Mouse (Mus musculus): ENCODE data around the gene Mast1.
"Not testable (repeated sequence)": the region's sequence is repeated elsewhere in the genome, so short reads cannot be mapped to it uniquely, and the experiment has no call there.

The Mast1 gene

DNA sequence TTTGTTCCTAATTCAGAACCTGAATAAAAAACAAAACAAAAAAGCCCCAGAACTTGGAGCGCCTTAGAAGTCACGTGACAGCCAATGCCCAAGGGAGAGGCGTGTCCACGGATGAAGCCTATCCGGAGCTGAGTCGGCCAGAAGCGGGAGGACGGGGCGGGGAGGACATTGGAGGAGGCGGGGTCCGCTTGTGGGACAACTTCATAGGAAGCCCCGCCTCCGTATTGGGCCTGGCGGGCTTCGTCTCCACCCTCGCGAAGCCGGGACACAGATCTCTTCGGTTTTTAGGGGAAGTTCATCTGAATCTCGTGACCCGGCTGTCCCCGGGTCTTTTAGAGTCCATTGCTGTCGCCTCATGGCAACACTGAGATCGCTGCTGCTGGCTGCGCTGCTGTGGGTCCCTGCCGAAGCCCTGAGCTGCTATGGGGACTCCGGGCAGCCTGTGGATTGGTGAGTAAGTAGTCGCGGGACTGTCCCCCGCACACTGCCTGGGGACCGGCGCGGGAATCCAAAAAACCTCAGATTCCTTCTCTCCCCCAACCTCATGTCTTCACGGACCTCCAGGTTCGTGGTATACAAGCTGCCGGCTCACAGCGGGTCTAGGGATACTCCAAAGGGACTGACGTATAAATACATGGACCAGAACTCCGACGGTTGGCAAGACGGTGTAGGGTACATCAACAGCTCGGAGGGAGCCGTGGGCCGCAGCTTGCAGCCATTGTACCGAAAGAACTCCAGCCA, 28.6 kb downstream of the Mast1 start, which contains the start of gene Dnase2a:
Dnase2a (plus strand) TSS at position 140 of the 741 bp plus-strand sequence.
- DNase-seq = peak; percentile 97

DNA sequence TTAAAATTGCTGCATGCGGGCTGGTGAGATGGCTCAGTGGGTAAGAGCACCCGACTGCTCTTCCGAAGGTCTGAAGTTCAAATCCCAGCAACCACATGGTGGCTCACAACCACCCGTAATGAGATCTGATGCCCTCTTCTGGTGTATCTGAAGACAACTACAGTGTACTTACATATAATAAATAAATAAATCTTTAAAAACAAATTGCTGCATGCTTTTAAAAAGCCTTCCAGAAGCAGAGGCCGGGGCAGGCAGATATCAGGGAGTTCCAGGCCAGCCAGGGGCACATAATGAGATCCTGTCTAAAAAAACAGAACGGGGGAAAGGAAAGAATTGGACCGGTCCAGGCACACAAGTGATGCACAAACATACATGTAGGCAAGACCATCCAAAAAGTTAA, 29.2 kb downstream of the Mast1 start:
- not testable (repeated sequence) for DNase-seq

- DNase-seq = no peak
These were observed 29.7 kb downstream of the Mast1 start for GRCm38 (mm10) chr8:84907493-84907892.

DNA sequence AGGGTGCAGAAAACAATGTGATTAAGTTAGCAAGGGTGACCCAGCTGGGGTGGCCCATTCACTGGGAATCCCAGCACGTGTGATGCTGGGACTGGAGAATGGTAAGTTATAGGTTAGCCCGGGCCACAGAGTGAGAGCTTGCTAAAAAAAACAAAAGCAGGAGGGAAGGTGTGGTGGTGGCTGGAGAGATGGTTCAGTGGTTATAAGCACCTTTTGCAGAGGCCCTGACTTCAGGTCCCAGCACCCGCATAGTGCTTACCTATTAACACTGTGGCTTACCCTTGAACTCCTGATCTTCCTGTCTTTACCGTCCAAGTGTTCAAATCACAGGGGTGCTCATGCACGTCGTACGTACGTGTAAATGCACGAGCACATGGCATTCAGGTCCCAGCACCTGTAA, 30.1 kb downstream of the Mast1 start:
- no peak for DNase-seq

DNA sequence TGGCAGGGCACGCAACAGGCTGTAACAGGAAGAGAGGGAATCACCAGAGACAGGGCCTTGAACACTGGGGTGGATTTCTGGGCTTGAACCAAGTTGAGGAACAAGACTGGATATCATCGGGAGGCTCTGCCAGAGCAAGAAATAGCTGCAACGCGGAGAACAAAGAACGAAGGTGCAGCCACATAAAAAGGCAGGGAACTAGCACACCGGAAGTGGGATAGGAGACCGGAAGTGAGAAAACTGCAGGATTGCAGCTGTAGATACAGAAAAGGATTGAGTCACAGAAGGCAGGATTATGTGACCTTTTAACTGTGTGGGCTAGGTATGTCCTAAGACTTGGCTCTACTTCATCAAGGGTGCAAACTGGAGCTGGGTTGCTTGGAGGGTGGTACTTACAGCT, 32.8 kb downstream of the Mast1 start:
- no peak for DNase-seq

- DNase-seq = peak; percentile 93
These were observed 34.1 kb downstream of the Mast1 start for GRCm38 (mm10) chr8:84902920-84903661.

GRCm38 (mm10) chr8:84902367-84902919, 34.7 kb downstream of the Mast1 start:
- no peak for DNase-seq

GRCm38 (mm10) chr8:84901752-84902151, 35.4 kb downstream of the Mast1 start, which contains the start of gene Klf1:
Klf1 (plus strand) TSS chr8:84901928.
- no peak for DNase-seq

DNA sequence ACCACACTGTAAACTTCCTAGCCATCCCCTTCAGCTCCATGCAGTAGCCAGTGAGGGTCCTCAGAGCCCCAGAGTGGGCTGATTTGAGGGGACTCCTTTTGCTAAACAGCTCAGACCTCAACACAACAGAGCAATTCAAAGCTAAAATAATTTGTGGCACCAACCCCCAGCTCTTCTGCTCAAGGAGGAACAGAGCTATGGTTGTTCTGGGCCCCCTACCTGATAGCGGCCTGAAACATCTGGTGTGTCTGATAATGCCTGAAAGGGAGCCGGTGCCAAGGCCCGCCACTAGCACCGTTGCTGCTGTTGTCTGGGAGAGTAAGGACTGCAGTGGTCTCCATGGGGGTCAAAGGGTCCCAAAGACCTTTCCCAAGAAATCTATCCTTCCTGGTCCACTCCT, 36.1 kb downstream of the Mast1 start:
- no peak for DNase-seq

DNA sequence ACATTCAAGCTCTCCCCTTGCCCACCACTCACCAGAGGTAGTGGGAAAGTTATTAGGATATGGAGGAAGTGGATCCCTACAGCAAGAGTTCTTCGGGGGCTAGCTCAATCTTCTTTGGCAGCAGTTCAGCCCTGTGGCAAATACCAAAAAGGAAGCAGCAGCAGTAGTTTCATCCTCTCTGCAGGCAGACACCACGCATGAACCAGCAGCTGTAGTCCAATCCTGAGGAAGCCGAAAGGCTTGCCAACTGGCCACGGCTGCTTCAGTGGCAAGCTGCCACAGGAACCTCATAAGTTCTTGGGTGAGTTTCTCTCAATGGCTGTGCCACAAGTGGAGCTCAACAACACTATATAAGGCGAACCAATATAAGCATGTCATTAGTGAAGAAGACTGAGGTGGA, 41.2 kb downstream of the Mast1 start:
- DNase-seq = no peak

GRCm38 (mm10) chr8:84893709-84894134, 43.4 kb downstream of the Mast1 start, which contains the start of gene Gcdh:
Gcdh (minus strand) TSS chr8:84893921.
- DNase-seq = peak; percentile 98

- DNase-seq = peak; percentile 73
These were observed 44.0 kb downstream of the Mast1 start for GRCm38 (mm10) chr8:84892993-84893708.

DNA sequence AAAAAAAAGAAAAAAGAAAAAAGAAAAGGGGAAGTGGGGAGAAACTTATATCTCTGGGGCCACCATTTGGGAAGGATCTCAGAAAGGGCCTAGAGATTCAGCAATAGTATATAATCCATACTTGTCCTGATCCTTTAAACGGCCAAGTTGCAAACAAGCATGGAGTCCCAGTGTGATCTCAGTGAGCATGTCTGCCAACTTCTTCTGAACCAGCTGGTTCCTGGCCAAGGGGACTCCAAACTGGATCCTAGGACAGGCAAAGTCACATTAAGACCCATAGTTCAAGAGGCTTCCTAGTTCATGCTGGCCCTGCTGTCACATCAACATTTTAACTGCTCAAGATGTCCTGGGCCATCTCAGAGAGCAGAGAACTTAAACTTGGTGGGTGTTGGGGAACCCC, 48.0 kb downstream of the Mast1 start:
- no peak for DNase-seq

DNA sequence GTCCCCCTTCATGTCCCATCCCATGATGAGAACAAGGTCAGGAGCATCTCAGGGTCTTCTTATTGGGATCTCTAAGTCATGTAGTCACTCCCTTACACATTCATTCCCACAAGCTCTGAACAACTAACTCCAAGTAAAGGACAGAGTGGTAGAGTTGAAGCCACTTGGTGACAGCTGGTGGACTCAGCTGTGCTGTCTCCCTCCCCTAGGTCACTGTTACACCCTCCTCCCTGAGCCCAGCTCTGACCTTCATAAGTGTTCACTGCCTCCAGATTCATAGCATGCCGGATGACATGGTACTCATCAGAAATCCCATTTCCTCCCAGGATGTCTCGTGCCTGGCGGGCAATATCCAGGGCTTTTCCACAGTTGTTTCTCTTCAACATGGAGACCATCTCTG, 48.9 kb downstream of the Mast1 start:
- DNase-seq = no peak

- no peak for DNase-seq
These were observed 52.4 kb downstream of the Mast1 start for GRCm38 (mm10) chr8:84884728-84885127.

- DNase-seq = no peak
These were observed 58.2 kb downstream of the Mast1 start for GRCm38 (mm10) chr8:84878915-84879314.

GRCm38 (mm10) chr8:84877297-84878035, 59.7 kb downstream of the Mast1 start:
- no peak for DNase-seq

DNA sequence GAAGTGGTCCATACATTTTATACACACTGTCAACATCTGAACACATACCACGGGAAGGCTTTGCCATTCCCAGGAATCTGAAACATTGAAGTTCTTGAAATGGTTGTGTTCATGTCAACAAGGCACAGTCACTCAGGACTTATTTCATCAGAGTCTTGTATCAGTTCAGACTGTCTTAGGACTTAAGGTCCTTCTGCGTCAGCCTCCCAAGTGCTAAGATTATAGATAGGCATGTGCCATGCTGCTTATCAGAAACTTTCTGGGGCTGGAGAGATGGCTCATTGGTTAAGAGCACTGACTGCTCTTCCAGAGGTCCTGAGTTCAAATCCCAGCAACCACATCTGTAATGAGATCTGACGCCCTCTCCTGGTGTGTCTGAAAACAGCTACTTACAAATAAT, 62.8 kb downstream of the Mast1 start:
- DNase-seq = no peak

DNA sequence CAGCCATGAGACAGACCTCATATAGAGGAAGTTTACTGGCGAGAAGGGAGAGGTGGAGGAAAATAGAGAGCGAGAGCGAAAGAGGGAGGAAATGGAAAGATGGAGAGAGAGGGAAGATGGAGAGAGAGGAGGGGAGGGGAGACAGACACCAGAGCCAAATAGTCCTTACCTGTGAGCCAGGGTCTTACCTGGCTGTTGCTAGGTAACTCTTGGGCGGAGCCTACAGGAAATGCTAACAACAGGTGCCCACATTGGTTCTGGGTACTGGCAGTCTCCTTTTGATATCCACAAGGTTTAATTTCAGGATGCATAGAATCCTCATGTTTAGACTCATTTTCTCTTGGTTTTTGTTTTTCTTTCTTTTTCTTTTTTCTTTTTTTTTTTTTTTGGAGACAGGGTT, 64.1 kb downstream of the Mast1 start:
- DNase-seq = no peak

DNA sequence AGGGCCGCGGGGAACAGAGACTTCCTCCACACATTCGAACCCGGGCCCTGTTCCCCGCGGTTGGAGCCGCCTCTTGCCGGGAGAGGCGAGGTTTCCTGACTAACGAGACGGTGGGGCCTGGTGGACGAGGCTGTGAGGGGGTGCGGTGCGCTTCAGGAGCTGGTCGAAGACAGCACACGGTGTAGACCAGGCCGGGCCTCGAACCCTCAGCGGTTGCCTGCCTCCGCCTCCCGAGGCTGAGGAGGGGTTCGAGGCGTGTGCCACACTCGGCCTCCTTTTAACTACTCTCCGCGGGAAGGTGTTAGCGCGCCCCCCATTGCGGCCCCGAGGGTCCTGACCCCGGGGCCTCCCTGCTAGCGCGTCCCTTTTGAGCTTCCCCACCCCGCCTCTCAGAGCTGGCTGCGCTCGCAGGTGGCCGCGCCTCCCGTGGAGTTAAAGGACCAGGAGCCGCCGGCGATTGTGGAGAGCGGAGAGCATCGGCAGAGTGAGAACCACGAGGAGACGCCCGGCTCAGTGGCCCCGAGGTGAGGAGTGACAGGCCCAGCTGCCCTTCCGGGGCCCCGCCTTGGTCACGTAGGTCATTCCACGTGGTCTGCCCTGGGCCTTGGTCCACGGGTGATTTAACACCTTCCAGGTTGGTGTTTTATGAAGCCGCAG, 64.7 kb downstream of the Mast1 start:
- DNase-seq = peak; percentile 27

DNA sequence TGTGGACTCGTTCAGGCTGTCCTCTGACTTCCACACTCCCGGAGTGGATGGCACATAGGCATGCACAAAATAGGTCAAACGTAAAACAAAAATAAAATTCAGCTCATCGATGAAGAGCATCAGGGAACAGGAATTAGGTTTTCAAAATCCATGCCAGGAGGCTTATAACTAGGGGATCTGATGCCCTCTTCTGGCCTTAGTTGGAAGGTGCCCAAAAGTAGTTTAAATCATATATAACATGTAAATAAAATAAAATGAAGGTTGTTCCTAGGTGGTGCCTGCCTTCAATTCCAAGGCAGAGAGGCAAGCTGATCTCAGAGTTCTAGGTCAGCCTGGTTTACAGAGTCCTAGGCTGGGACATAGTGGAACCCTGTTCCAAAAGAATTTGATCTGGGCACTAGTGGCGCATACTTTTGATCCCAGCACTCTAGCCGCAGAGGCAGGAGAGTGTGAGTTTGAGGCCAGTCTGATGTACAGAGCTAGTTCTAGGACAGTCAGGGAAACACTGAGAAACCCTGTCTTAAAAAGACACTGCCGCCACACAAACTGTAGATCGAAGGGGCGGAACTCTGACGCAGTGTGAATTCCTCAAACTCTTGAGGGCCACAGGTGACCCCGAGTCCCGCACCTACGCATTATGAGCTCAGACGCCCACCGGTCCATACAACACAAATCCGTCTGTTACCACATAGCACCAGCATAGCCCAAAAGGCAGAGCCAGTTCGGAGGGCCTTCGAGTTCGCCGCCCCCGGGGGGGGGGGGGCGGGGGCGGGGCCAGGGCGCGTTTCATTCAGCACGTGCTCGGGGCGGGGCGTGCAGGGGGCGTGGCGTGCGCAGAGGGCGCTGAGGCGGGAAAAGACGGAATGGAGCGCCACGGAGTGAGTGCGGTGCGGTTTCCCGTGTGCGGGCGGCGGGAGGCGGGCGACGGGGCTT, 65.5 kb downstream of the Mast1 start, which contains the start of gene Syce2:
Syce2 (plus strand) TSS at position 736 of the 933 bp plus-strand sequence.
- DNase-seq = peak; percentile 62

Data from kidney, adult 11 months (tissue).